Mouse (Mus musculus): Measurements from ENCODE around the gene Pdlim7. TPM values are rescaled to one million over a fixed set of nuclear protein-coding genes. Genes with fewer than 3 reads are reported as not detected.

The Pdlim7 gene
- polyA plus RNA-seq, 1 experiment from 2014 or later, result 176 TPM

GRCm38 (mm10) chr13:55472132-55473022, 41.1 kb downstream of the Pdlim7 start:
- H3K4me1 ChIP-seq, result peaks cover 87% of the 10 kb centered on the region
- peak; percentile 76 for ATAC-seq (ENCODE audit: low FRiP score)
- WGBS, result under 1% methylated on average over 88 of the region's 103 CpGs
- H3K27me3 ChIP-seq (replicated peaks), result no peaks in the 10 kb centered on the region
- peak overlapping the region; percentile 94 for H3K4me2 ChIP-seq
- H3K36me3 ChIP-seq, result peaks cover 37% of the 10 kb centered on the region
- peak overlapping the region; percentile 76 for H3K9ac ChIP-seq (replicated peaks)
- no peaks in the 10 kb centered on the region for H3K9me3 ChIP-seq (replicated peaks)
- H3K4me3 ChIP-seq (replicated peaks), result peak overlapping the region; percentile 53
- peak overlapping the region; percentile 93 for H3K27ac ChIP-seq (replicated peaks)

GRCm38 (mm10) chr13:55471819-55472131, 41.7 kb downstream of the Pdlim7 start:
- H3K27me3 ChIP-seq (replicated peaks), result no peaks in the 10 kb centered on the region
- H3K36me3 ChIP-seq, result peaks cover 31% of the 10 kb centered on the region
- peak overlapping the region; percentile 93 for H3K27ac ChIP-seq (replicated peaks)
- H3K4me2 ChIP-seq, result peak overlapping the region; percentile 94
- H3K9ac ChIP-seq (replicated peaks), result peak overlapping the region; percentile 76
- H3K4me3 ChIP-seq (replicated peaks), result peak overlapping the region; percentile 53
- peak; percentile 45 for ATAC-seq (ENCODE audit: low FRiP score)
- H3K9me3 ChIP-seq (replicated peaks), result no peaks in the 10 kb centered on the region
- WGBS, result under 1% methylated on average over 31 of the region's 31 CpGs
- peaks cover 91% of the 10 kb centered on the region for H3K4me1 ChIP-seq

GRCm38 (mm10) chr13:55471156-55471818, 42.2 kb downstream of the Pdlim7 start:
- no peaks in the 10 kb centered on the region for H3K27me3 ChIP-seq (replicated peaks)
- H3K9me3 ChIP-seq (replicated peaks), result no peaks in the 10 kb centered on the region
- peak overlapping the region; percentile 53 for H3K4me3 ChIP-seq (replicated peaks)
- peak overlapping the region; percentile 94 for H3K4me2 ChIP-seq
- 0% methylated on average over 48 of the region's 54 CpGs for WGBS
- H3K27ac ChIP-seq (replicated peaks), result peak overlapping the region; percentile 93
- H3K4me1 ChIP-seq, result peaks cover 96% of the 10 kb centered on the region
- peak overlapping the region; percentile 76 for H3K9ac ChIP-seq (replicated peaks)
- H3K36me3 ChIP-seq, result peaks cover 26% of the 10 kb centered on the region
- ATAC-seq (ENCODE audit: low FRiP score), result peak; percentile 65

- Histone ChIP-seq H3K9me3 (replicated peaks) (no peaks in the 10 kb centered on the region), H3K27ac (replicated peaks) (peak overlapping the region; percentile 93), H3K4me3 (replicated peaks) (no peak overlapping the region), H3K4me1 (peaks cover 100% of the 10 kb centered on the region), H3K36me3 (peaks cover 17% of the 10 kb centered on the region), H3K4me2 (peak overlapping the region; percentile 94), H3K9ac (replicated peaks) (no peak overlapping the region), H3K27me3 (replicated peaks) (no peaks in the 10 kb centered on the region)
- WGBS, result 37% methylated on average over 9 of the region's 9 CpGs
- ATAC-seq (ENCODE audit: low FRiP score), result no peak
Measured at GRCm38 (mm10) chr13:55470372-55470771, 43.1 kb downstream of the Pdlim7 start.

- H3K9me3 ChIP-seq (replicated peaks), result no peaks in the 10 kb centered on the region
- no peak overlapping the region for H3K27ac ChIP-seq (replicated peaks)
- WGBS, result 41% methylated on average over 13 of the region's 13 CpGs
- ATAC-seq (ENCODE audit: low FRiP score), result no peak
- H3K4me2 ChIP-seq, result no peak overlapping the region
- peaks cover 4% of the 10 kb centered on the region for H3K36me3 ChIP-seq
- peak overlapping the region; percentile 14 for H3K9ac ChIP-seq (replicated peaks)
- H3K4me1 ChIP-seq, result peaks cover 97% of the 10 kb centered on the region
- H3K27me3 ChIP-seq (replicated peaks), result no peaks in the 10 kb centered on the region
- no peak overlapping the region for H3K4me3 ChIP-seq (replicated peaks)
Measured at GRCm38 (mm10) chr13:55468851-55469560, 44.5 kb downstream of the Pdlim7 start.

GRCm38 (mm10) chr13:55465830-55466440, 47.5 kb downstream of the Pdlim7 start:
- no peak for ATAC-seq (ENCODE audit: low FRiP score)
- peak overlapping the region; percentile 88 for H3K4me3 ChIP-seq (replicated peaks)
- H3K4me1 ChIP-seq, result peaks cover 78% of the 10 kb centered on the region
- H3K9me3 ChIP-seq (replicated peaks), result no peaks in the 10 kb centered on the region
- H3K4me2 ChIP-seq, result peak overlapping the region; percentile 89
- no peaks in the 10 kb centered on the region for H3K27me3 ChIP-seq (replicated peaks)
- peaks cover 5% of the 10 kb centered on the region; the same call in 1 of the 2 replicates for H3K36me3 ChIP-seq
- peak overlapping the region; percentile 98 for H3K27ac ChIP-seq (replicated peaks)
- H3K9ac ChIP-seq (replicated peaks), result peak overlapping the region; percentile 92
- WGBS, result 45% methylated on average over 5 of the region's 5 CpGs

- 4% methylated on average over 3 of the region's 3 CpGs for WGBS
- peak overlapping the region; percentile 92 for H3K9ac ChIP-seq (replicated peaks)
- peak overlapping the region; percentile 89 for H3K4me2 ChIP-seq
- peak overlapping the region; percentile 98 for H3K27ac ChIP-seq (replicated peaks)
- peak; percentile 19; the same call in 1 of the 2 replicates for ATAC-seq (ENCODE audit: low FRiP score)
- H3K4me1 ChIP-seq, result peaks cover 70% of the 10 kb centered on the region
- no peaks in the 10 kb centered on the region for H3K27me3 ChIP-seq (replicated peaks)
- H3K9me3 ChIP-seq (replicated peaks), result no peaks in the 10 kb centered on the region
- peaks cover 9% of the 10 kb centered on the region for H3K36me3 ChIP-seq
- H3K4me3 ChIP-seq (replicated peaks), result peak overlapping the region; percentile 88
Measured at GRCm38 (mm10) chr13:55465184-55465583, 48.3 kb downstream of the Pdlim7 start.

DNA sequence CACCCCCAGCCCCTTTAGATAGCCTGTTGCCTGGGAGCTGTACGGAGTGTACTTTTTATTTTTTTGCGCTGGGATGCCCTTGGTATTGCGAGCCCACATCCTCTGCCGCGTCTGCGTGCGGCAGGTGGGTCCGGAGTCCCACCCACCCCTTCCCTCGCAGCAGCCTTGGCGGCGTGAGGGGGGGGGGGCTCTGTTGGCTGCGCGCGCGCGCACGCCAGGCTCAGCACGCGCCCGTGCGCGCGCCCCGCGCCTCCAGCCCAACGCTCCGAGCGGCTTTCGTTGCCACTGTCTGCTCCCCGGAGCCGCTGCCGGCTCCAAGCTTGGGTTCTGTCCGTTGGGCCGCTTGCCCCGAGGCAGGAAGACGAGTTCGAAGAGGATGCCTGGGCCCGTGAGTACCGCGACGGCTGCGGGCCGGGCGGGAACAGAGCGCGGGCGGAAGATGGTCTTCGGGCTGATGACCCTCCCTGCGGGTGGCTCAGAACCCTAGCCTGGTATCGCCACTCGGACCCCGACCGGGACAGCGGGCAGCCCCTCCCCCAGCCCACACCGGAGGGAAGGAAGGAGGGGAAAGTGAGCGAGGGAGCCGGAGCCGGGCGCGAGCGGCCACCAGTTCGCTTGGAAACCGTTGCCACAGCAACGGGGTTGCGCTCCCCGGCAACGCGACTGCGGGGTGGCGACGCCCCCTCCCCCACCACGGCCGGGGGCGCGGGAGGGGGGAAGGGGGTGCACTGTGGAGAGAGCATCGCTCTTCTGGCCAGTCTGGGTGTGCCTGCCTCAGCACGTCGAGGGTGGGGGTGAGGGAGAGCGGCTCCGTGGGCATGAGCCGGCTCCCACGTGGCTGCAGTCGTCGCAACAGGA, 49.2 kb downstream of the Pdlim7 start, which contains the start of gene Prr7:
Prr7 (plus strand) TSS at position 241 of the 858 bp plus-strand sequence.
- H3K4me2 ChIP-seq, result peak within 1 kb of the TSS; percentile 89
- ATAC-seq (ENCODE audit: low FRiP score), result peak; percentile 81
- H3K27me3 ChIP-seq (replicated peaks), result no peaks in the 10 kb centered on the region
- H3K9ac ChIP-seq (replicated peaks), result peak within 1 kb of the TSS; percentile 92
- peaks cover 61% of the 10 kb centered on the region for H3K4me1 ChIP-seq
- peak within 1 kb of the TSS; percentile 98 for H3K27ac ChIP-seq (replicated peaks)
- peaks cover 18% of the 10 kb centered on the region for H3K36me3 ChIP-seq
- H3K9me3 ChIP-seq (replicated peaks), result no peaks in the 10 kb centered on the region
- under 1% methylated on average over 82 of the region's 84 CpGs for WGBS
- H3K4me3 ChIP-seq (replicated peaks), result peak within 1 kb of the TSS; percentile 88

DNA sequence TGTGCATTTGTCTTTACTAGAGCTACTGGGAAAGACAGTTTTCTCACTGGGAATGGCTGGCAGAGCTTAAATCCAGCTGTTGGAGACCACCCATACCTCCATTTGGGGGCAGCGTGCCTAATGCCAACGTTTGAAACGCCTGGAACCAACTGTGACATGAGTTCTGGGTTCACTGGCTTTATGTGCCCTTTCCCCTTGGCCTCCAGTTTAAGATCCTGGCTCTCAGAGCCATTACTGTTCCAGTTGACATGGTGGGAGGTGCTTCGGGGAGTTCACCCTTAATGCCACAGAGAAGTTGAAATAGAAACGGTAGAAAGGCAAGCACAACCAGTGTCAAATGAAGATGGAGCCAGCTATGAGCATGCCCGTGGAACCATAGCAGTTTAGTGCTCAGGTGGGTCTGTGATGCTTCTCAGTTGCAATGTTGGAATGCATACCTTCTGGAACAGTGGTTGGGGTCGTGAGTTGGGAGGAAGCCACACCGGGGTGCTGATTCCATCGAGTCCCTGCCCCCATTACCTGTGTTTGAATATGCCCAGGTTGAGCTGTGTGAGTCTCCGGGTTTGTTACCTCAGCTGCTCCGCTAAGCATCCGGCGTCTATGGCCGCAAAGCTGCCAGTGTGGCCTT, 50.0 kb downstream of the Pdlim7 start:
- H3K4me2 ChIP-seq, result peak overlapping the region; percentile 89
- H3K27me3 ChIP-seq (replicated peaks), result no peaks in the 10 kb centered on the region
- peaks cover 54% of the 10 kb centered on the region for H3K4me1 ChIP-seq
- H3K9ac ChIP-seq (replicated peaks), result peak overlapping the region; percentile 92
- H3K9me3 ChIP-seq (replicated peaks), result no peaks in the 10 kb centered on the region
- H3K4me3 ChIP-seq (replicated peaks), result peak overlapping the region; percentile 88
- peaks cover 24% of the 10 kb centered on the region for H3K36me3 ChIP-seq
- peak overlapping the region; percentile 98 for H3K27ac ChIP-seq (replicated peaks)
- WGBS, result 7% methylated on average over 14 of the region's 14 CpGs
- ATAC-seq (ENCODE audit: low FRiP score), result peak; percentile 3; the same call in 1 of the 2 replicates

GRCm38 (mm10) chr13:55462965-55463364, 50.5 kb downstream of the Pdlim7 start:
- ATAC-seq (ENCODE audit: low FRiP score), result no peak
- H3K4me1 ChIP-seq, result peaks cover 48% of the 10 kb centered on the region
- H3K27ac ChIP-seq (replicated peaks), result 0 out of 2 replicates have a peak overlapping the region, but pooled peaks have one; percentile 98
- WGBS, result 65% methylated on average over 2 of the region's 2 CpGs
- H3K4me3 ChIP-seq (replicated peaks), result no peak overlapping the region
- peak overlapping the region; percentile 89 for H3K4me2 ChIP-seq
- no peaks in the 10 kb centered on the region for H3K27me3 ChIP-seq (replicated peaks)
- peaks cover 28% of the 10 kb centered on the region for H3K36me3 ChIP-seq
- H3K9me3 ChIP-seq (replicated peaks), result no peaks in the 10 kb centered on the region
- H3K9ac ChIP-seq (replicated peaks), result no peak overlapping the region
